Mouse (Mus musculus): ENCODE results near the gene Scn3a. TPM values are rescaled to one million over a fixed set of nuclear protein-coding genes. Genes with fewer than 3 reads are reported as not detected.

The Scn3a gene
- polyA plus RNA-seq, 2 experiments: 1.7 to 1.8 TPM

- no peak for ATAC-seq (ENCODE audit: low FRiP score, low read depth)
- H3K4me3 ChIP-seq (replicated peaks; ENCODE audit: low read length): no peak overlapping the region
- H3K4me1 ChIP-seq (ENCODE audit: control insufficient read depth, insufficient read depth, low read length): no peaks in the 10 kb centered on the region
- no peak overlapping the region for H3K4me2 ChIP-seq (replicated peaks; ENCODE audit: low read depth, low read length, severe bottlenecking)
- 75% methylated on average over 4 of the region's 4 CpGs for WGBS
- no peak for TF ChIP-seq POLR2A (IDR thresholded peaks at IDR 0.05; ENCODE audit: borderline replicate concordance, extremely low read depth, insufficient read depth, insufficient read length)
- no peaks in the 10 kb centered on the region for H3K9me3 ChIP-seq (ENCODE audit: control insufficient read depth, low read length)
- H3K27ac ChIP-seq (replicated peaks; ENCODE audit: low read depth, low read length): no peak overlapping the region
- H3K27me3 ChIP-seq (ENCODE audit: control insufficient read depth, insufficient read depth, low read length): no peaks in the 10 kb centered on the region
- no peak for DNase-seq (ENCODE audit: low spot score)
- no peak overlapping the region for H3K9ac ChIP-seq (ENCODE audit: low read depth, low read length, severe bottlenecking)
- no peaks in the 10 kb centered on the region for H3K36me3 ChIP-seq (ENCODE audit: control insufficient read depth, insufficient read depth, low read length)
These were observed 124.3 kb downstream of the Scn3a start for GRCm38 (mm10) chr2:65443082-65443481.

GRCm38 (mm10) chr2:65441566-65441965, 125.9 kb downstream of the Scn3a start:
- Histone ChIP-seq H3K27ac (replicated peaks; ENCODE audit: low read depth, low read length) (no peak overlapping the region), H3K36me3 (ENCODE audit: control insufficient read depth, insufficient read depth, low read length) (no peaks in the 10 kb centered on the region), H3K9ac (ENCODE audit: low read depth, low read length, severe bottlenecking) (no peak overlapping the region), H3K4me2 (replicated peaks; ENCODE audit: low read depth, low read length, severe bottlenecking) (no peak overlapping the region), H3K4me1 (ENCODE audit: control insufficient read depth, insufficient read depth, low read length) (no peaks in the 10 kb centered on the region), H3K9me3 (ENCODE audit: control insufficient read depth, low read length) (no peaks in the 10 kb centered on the region), H3K27me3 (ENCODE audit: control insufficient read depth, insufficient read depth, low read length) (no peaks in the 10 kb centered on the region), H3K4me3 (replicated peaks; ENCODE audit: low read length) (no peak overlapping the region)
- ATAC-seq (ENCODE audit: low FRiP score, low read depth) (no peak), DNase-seq (ENCODE audit: low spot score) (no peak)
- 58% methylated on average over 5 of the region's 5 CpGs for WGBS
- TF ChIP-seq POLR2A (IDR thresholded peaks at IDR 0.05; ENCODE audit: borderline replicate concordance, extremely low read depth, insufficient read depth, insufficient read length): no peak

GRCm38 (mm10) chr2:65441110-65441509, 126.3 kb downstream of the Scn3a start:
- no peak for ATAC-seq (ENCODE audit: low FRiP score, low read depth)
- no peak overlapping the region for H3K4me2 ChIP-seq (replicated peaks; ENCODE audit: low read depth, low read length, severe bottlenecking)
- no peaks in the 10 kb centered on the region for H3K36me3 ChIP-seq (ENCODE audit: control insufficient read depth, insufficient read depth, low read length)
- 81% methylated on average over 6 of the region's 6 CpGs for WGBS
- no peak for TF ChIP-seq POLR2A (IDR thresholded peaks at IDR 0.05; ENCODE audit: borderline replicate concordance, extremely low read depth, insufficient read depth, insufficient read length)
- H3K27me3 ChIP-seq (ENCODE audit: control insufficient read depth, insufficient read depth, low read length): no peaks in the 10 kb centered on the region
- DNase-seq (ENCODE audit: low spot score): no peak
- no peak overlapping the region for H3K27ac ChIP-seq (replicated peaks; ENCODE audit: low read depth, low read length)
- no peaks in the 10 kb centered on the region for H3K9me3 ChIP-seq (ENCODE audit: control insufficient read depth, low read length)
- no peaks in the 10 kb centered on the region for H3K4me1 ChIP-seq (ENCODE audit: control insufficient read depth, insufficient read depth, low read length)
- no peak overlapping the region for H3K9ac ChIP-seq (ENCODE audit: low read depth, low read length, severe bottlenecking)
- H3K4me3 ChIP-seq (replicated peaks; ENCODE audit: low read length): no peak overlapping the region

GRCm38 (mm10) chr2:65436917-65437316, 130.5 kb downstream of the Scn3a start:
- no peak for TF ChIP-seq POLR2A (IDR thresholded peaks at IDR 0.05; ENCODE audit: borderline replicate concordance, extremely low read depth, insufficient read depth, insufficient read length)
- H3K36me3 ChIP-seq (ENCODE audit: control insufficient read depth, insufficient read depth, low read length): no peaks in the 10 kb centered on the region
- H3K4me1 ChIP-seq (ENCODE audit: control insufficient read depth, insufficient read depth, low read length): no peaks in the 10 kb centered on the region
- no peak for DNase-seq (ENCODE audit: low spot score)
- no peaks in the 10 kb centered on the region for H3K9me3 ChIP-seq (ENCODE audit: control insufficient read depth, low read length)
- H3K4me3 ChIP-seq (replicated peaks; ENCODE audit: low read length): no peak overlapping the region
- no peaks in the 10 kb centered on the region for H3K27me3 ChIP-seq (ENCODE audit: control insufficient read depth, insufficient read depth, low read length)
- H3K9ac ChIP-seq (ENCODE audit: low read depth, low read length, severe bottlenecking): no peak overlapping the region
- no peak for ATAC-seq (ENCODE audit: low FRiP score, low read depth)
- 85% methylated on average over 1 of the region's 1 CpGs for WGBS
- H3K27ac ChIP-seq (replicated peaks; ENCODE audit: low read depth, low read length): no peak overlapping the region
- no peak overlapping the region for H3K4me2 ChIP-seq (replicated peaks; ENCODE audit: low read depth, low read length, severe bottlenecking)

- peak; percentile 4 for DNase-seq (ENCODE audit: low spot score)
- H3K4me2 ChIP-seq (replicated peaks; ENCODE audit: low read depth, low read length, severe bottlenecking): no peak overlapping the region
- WGBS: 37% methylated on average over 5 of the region's 5 CpGs
- no peak overlapping the region for H3K27ac ChIP-seq (replicated peaks; ENCODE audit: low read depth, low read length)
- peak; percentile 34 for ATAC-seq (ENCODE audit: low FRiP score, low read depth)
- no peaks in the 10 kb centered on the region for H3K9me3 ChIP-seq (ENCODE audit: control insufficient read depth, low read length)
- no peaks in the 10 kb centered on the region for H3K36me3 ChIP-seq (ENCODE audit: control insufficient read depth, insufficient read depth, low read length)
- no peak overlapping the region for H3K4me3 ChIP-seq (replicated peaks; ENCODE audit: low read length)
- H3K9ac ChIP-seq (ENCODE audit: low read depth, low read length, severe bottlenecking): no peak overlapping the region
- no peak for TF ChIP-seq POLR2A (IDR thresholded peaks at IDR 0.05; ENCODE audit: borderline replicate concordance, extremely low read depth, insufficient read depth, insufficient read length)
- H3K4me1 ChIP-seq (ENCODE audit: control insufficient read depth, insufficient read depth, low read length): 0 out of 2 replicates have a peak, but pooled peaks cover 7% of the 10 kb centered on the region
- H3K27me3 ChIP-seq (ENCODE audit: control insufficient read depth, insufficient read depth, low read length): no peaks in the 10 kb centered on the region
These were observed 143.9 kb downstream of the Scn3a start for GRCm38 (mm10) chr2:65423501-65423900.

All from limb, embryonic 14.5 days (tissue).